Mouse (Mus musculus): ENCODE measurements at regions not wholly inside any gene's neighbourhood (a gene's known extent, or its start where the extent isn't known, plus 50 kb on each side); places are given as distances from the start of the nearest gene placed in this dataset.

DNA sequence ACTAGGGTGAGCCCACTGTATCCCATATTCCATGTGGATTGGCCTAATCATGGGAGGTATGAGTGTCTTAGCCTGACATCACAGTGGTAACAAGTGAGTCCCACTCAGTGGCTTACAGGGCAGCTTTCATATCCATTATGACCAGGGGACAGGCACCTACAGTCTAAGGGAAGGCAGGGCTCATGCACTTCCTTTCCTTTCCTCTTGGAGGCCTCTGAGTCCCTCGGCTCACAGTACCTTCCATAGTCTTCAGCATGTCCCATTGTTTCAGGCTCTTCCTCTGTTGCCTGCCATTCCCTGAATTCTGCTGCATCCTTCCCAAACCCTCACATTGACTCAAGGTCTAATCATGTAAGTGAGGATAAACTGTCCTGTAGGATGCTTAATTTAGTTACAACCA, 258.3 kb upstream of the Id2 start:
- DNase-seq (ENCODE audit: extremely low spot score in 1 of 2, low spot score in 2 of 2), result no peak
- intact Hi-C loops (cut with DNase I), result no loop called here

DNA sequence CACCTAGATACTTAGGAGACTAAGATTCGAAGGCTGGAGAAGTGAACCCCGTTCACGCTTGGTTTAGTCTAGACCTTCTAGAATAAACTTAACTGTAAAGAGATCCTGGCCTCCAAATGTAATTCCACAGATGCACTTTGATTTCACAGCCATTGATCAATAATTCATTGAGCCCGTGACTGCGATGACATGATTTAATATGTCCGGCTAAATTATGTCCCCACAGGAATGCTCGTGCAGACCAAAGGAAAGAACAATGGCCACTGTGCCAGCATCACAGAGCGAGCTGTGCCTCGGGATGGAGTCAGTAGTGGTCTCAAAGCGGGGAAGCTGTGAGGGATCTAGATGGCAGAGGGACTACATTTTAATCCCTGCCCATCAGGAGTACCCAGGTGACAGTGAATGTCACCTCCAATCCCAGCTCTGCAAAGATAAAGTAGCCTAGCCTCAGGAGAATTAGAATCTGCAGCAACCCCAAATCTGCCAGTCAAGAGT, 256.5 kb upstream of the Id2 start:
- DNase-seq (ENCODE audit: extremely low spot score in 1 of 2, low spot score in 2 of 2), result no peak
- intact Hi-C loops (cut with DNase I), result no loop called here

- intact Hi-C loops (cut with DNase I), result no loop called here
- no peak for DNase-seq (ENCODE audit: extremely low spot score in 1 of 2, low spot score in 2 of 2)
Observed at GRCm38 (mm10) chr12:25352160-25352559, 255.2 kb upstream of the Id2 start.

DNA sequence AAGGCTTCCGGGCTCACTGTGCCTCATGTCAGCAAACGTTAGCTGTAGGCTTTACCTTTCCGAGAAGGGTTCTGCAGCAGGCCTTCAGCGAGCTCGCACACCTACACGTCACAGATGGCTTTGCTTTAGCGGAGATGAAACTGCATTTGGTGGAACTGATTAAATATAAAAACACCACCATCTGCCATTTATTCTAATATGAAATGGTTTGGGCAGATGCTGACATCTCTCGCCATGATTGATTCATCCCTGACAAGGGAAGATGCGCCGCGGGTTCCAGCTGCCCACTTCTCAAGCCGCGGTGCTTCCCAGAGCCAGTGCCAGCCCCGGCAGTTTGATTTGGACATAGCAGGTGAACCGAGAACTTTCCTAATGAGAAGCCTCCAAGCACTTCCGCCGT, 247.4 kb upstream of the Id2 start:
- intact Hi-C loops (cut with DNase I), result no loop called here
- DNase-seq (ENCODE audit: extremely low spot score in 1 of 2, low spot score in 2 of 2), result no peak

GRCm38 (mm10) chr12:25338771-25339170, 241.8 kb upstream of the Id2 start:
- DNase-seq (ENCODE audit: extremely low spot score in 1 of 2, low spot score in 2 of 2), result no peak

DNA sequence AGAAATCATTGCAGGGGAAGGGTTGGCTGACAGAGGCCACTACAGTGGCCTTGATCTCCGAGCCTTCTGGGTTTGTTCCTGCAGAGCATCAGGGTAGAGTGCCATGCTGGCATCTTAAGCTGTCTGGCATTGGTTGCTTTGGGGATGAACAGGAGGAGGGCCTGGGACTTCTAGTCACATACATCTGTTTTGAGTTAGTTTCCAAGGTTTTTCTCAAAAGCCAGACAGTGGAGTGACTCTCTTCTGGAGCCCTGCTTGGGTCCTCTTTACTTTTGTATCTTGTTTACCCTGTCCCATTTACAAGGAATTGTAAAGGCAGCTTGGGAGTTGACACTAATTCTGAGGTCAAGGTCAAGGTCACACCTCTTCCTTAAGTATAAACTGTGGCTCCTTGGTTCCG, 239.0 kb upstream of the Id2 start:
- DNase-seq (ENCODE audit: extremely low spot score in 1 of 2, low spot score in 2 of 2), result no peak
- intact Hi-C loops (cut with DNase I), result no loop called here

More at GRCm38 (mm10) chr12:25338771-25339170, 241.8 kb upstream of the Id2 start:
- intact Hi-C loops (cut with DNase I), result no loop called here

GRCm38 (mm10) chr12:25335069-25335468, 238.1 kb upstream of the Id2 start:
- intact Hi-C loops (cut with DNase I), result no loop called here
- no peak for DNase-seq (ENCODE audit: extremely low spot score in 1 of 2, low spot score in 2 of 2)

DNA sequence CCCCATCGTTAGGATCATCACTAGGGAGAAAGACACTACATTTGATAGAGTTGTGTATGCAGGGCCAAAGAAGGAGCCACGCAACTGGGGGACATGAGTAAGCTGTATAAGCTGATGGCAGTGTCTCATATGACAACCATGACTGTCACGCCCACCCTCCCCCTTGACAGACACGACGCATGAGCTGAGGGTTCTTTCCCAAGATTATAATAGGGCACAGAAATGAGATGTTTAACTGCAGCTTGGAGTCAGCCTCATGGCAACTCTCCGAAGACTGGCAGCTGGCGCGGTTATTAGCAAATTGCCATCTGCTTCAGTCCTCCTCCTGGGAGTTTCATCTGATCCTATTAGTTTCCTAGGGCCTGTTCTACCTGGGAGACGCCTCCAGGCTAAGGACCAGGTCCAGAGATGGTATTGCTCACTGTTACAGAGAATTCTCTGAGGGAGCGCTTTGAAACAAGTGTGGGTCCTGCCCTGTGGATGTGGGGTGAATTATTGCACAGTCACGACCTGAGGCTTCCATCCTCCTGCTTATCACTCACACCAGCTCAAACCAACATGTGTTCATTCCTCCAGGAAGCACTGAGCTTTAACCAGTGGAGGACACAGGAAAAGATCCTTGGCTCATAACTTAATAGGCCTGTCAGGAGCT, 235.6 kb upstream of the Id2 start:
- no peak for DNase-seq (ENCODE audit: extremely low spot score in 1 of 2, low spot score in 2 of 2)
- intact Hi-C loops (cut with DNase I), result no loop called here

- intact Hi-C loops (cut with DNase I), result no loop called here
- no peak for DNase-seq (ENCODE audit: extremely low spot score in 1 of 2, low spot score in 2 of 2)
Observed at GRCm38 (mm10) chr12:25330004-25330708, 233.2 kb upstream of the Id2 start.

DNA sequence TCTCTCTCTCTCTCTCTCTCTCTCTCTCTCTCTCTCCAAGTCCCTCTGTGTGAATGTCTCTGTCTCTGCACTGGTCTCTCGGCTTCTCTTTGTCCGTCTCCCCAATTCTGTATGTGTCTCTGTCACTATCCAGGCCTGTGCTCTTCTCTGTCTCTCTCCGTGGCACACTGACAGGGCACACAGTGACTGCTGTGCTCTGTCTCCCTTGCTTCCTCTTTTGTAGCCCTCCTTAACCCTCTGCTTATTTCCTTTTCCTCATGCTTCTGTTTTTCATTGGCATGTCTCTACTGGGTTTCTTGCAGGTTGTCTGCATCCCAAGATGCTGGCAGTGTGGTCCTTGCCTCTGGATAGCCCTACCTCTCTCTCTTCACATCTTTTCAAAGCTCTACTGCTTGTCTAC, 229.0 kb upstream of the Id2 start:
- DNase-seq (ENCODE audit: extremely low spot score in 1 of 2, low spot score in 2 of 2), result no peak
- intact Hi-C loops (cut with DNase I), result no loop called here

DNA sequence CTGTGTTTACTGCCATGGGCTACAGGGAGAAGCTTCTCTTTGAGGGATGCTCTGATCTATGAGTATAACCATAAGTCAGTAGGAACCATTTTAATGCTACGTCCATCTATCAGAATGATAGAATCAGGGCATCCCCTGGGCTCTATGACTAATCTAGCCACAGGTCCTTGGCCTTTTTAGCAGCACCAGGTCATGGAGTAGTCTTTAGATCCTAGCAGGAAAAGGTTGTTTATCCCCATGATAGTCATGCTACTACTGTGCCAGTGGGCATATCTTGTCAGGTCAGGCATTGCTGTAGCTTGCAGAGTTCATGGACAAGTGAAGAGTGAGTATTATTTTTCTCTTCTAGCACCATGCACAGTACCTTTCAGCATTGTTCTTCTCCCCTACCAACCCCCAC, 226.2 kb upstream of the Id2 start:
- intact Hi-C loops (cut with DNase I), result no loop called here

GRCm38 (mm10) chr12:25320262-25320767, 223.4 kb upstream of the Id2 start:
- DNase-seq (ENCODE audit: extremely low spot score in 1 of 2, low spot score in 2 of 2), result no peak
- intact Hi-C loops (cut with DNase I), result no loop called here

More for the DNA sequence above, 226.2 kb upstream of the Id2 start:
- DNase-seq (ENCODE audit: extremely low spot score in 1 of 2, low spot score in 2 of 2), result no peak

DNA sequence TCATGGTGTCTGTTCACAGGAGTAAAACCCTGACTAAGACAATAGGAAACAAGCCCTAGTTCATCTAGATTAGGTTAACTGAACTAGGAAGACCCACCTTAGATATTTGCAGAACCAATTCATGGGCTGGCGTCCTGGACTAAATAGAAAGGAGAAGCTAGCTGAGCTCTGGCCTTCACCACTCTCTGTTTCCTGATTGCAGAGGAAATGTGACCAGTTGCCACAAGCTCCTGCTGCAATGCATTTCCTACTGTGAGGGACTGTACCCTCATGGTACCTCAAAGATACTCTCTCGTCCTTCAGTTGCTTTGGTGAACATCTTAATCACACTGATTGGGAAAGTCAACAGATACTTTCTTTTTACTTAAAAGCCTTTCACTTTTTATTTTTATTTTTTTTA, 222.9 kb upstream of the Id2 start:
- DNase-seq (ENCODE audit: extremely low spot score in 1 of 2, low spot score in 2 of 2), result no peak
- intact Hi-C loops (cut with DNase I), result no loop called here

GRCm38 (mm10) chr12:25318072-25318671, 221.2 kb upstream of the Id2 start:
- intact Hi-C loops (cut with DNase I), result no loop called here
- DNase-seq (ENCODE audit: extremely low spot score in 1 of 2, low spot score in 2 of 2), result no peak

DNA sequence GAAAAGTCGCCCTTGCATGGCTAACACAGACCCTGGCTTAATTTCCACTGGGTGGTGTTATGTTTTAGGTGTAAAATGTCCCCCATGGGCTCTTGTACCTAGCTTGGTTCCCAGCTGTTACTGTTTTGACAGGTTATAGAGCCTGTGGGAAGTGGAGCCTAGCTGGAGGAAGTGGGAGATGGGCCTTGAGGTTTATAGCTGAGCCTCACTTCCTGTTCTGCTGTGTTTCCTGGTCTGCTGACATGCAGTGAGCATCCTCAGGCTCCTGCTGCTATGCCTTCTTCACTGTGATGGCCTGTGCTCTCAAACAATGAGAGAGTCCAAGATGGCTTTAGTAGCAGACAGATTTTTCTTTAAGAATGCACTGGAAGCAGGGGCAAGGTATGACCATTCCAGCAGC, 219.0 kb upstream of the Id2 start:
- intact Hi-C loops (cut with DNase I), result no loop called here
- no peak for DNase-seq (ENCODE audit: extremely low spot score in 1 of 2, low spot score in 2 of 2)

DNA sequence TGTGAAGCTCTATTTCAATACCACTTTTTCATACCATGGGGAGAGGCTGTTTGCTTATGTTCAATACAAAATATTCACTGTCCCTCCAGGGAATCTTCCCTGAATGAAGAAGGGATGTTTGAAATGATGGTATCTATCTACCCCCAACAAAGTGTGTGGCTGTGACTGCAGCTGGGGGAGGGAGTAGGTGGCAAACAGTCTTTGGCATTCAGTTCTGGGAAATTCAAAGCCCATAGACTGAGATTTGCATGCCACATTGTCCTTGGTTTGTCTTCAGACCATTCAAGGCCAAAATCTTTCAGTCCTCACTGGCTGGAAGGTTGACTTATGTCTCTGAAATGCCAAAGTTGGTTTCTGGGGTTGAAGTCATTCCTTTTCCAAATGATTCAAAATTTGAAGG, 216.3 kb upstream of the Id2 start:
- DNase-seq (ENCODE audit: extremely low spot score in 1 of 2, low spot score in 2 of 2), result no peak
- intact Hi-C loops (cut with DNase I), result no loop called here

- intact Hi-C loops (cut with DNase I), result no loop called here
- DNase-seq (ENCODE audit: extremely low spot score in 1 of 2, low spot score in 2 of 2), result no peak
Observed at GRCm38 (mm10) chr12:25312390-25312789, 215.4 kb upstream of the Id2 start.

- no peak for DNase-seq (ENCODE audit: extremely low spot score in 1 of 2, low spot score in 2 of 2)
- intact Hi-C loops (cut with DNase I), result no loop called here
Observed at GRCm38 (mm10) chr12:25311728-25312127, 214.8 kb upstream of the Id2 start.

DNA sequence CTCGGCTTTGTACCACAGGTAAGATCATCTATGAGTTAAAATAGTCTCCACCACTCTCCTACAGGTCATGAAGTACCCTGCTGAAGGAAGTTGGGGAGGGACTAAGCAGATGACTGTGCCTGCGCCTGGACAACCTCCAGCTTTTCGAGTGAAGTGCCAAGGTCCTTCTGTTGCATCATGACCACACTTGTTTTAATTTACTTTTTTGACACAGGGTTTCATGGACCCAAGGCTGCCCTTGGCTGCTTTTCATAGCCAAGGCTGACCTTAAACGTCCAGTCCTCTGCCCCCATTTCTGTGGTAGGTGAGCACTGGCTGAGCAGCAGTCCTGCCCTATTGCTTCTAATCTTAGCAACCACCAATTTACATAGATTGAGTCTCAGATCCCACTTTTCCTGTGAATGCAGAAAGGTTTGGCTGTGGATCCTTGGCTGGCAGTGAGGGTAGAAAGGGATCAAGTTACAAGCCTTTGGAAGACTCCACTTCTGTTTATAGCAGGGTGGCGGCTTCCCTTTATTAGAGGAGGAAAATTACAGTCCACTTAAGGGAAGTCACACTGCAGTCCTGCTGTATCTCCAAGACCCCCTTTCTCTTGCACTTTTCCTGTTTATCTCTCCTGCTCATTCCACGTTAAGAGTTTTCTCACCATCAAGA, 213.5 kb upstream of the Id2 start:
- no peak for DNase-seq (ENCODE audit: extremely low spot score in 1 of 2, low spot score in 2 of 2)
- intact Hi-C loops (cut with DNase I), result no loop called here

DNA sequence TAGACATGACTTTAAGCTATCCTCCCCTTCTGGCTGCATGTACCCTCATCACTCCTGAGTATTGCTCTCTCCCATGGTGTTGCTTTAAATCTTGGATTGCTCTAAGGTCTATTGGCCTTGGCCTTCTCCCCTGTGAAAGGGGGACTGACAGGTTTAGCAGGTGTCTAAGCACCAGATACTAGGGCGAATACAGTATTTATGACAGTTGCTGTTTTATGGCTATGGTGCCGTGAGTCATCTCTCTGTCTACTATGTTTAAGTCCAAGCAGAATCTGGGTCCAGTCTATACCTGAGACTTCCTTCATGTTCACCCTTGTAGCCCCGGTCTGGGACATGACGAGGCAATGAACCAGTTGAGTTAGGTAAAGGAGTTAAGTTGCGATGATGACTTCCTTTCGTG, 212.3 kb upstream of the Id2 start:
- DNase-seq (ENCODE audit: extremely low spot score in 1 of 2, low spot score in 2 of 2), result no peak
- intact Hi-C loops (cut with DNase I), result no loop called here
